Mouse (Mus musculus): ENCODE data around the gene Drg2.

The Drg2 gene

DNA sequence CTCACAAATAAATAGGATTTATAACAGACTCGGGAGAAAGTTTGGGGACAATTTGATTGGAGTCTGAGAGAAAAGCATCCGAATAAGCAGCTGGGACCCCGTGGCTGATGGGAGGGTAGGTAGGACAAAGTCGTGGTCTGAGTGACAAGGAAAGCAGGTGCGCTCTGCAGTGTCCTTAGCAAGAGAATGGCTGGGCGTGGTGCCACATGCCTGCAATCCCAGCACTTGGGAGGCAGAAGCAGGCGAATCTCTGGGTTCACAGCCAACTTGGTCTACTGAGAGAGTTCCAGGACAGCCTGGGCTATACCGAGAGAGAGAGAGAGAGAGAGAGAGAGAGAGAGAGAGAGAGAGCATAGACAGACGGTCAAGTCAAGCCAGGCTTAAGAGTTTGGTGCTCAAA is 16.4 kb downstream of the Drg2 start:
- no peak for DNase-seq (ENCODE audit: low spot score in 2 of 2)

DNA sequence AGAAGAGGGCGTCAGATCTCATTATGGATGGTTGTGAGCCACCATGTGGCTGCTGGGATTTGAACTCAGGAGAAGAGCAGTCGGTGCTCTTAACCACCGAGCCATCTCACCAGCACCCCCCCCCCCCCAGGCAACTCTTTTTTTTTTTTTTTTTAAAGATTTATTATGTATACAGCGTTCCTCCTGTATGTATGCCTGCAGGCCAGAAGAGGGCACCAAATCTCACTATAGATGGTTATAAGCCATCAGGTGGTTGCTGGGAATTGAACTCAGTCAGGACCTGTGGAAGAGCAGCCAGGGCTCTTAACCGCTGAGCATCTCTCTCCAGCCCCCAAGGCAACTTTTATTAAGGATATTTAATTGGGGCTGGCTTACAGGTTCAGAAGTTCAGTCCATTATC is 20.1 kb downstream of the Drg2 start:
- no peak for DNase-seq (ENCODE audit: low spot score in 2 of 2)

DNA sequence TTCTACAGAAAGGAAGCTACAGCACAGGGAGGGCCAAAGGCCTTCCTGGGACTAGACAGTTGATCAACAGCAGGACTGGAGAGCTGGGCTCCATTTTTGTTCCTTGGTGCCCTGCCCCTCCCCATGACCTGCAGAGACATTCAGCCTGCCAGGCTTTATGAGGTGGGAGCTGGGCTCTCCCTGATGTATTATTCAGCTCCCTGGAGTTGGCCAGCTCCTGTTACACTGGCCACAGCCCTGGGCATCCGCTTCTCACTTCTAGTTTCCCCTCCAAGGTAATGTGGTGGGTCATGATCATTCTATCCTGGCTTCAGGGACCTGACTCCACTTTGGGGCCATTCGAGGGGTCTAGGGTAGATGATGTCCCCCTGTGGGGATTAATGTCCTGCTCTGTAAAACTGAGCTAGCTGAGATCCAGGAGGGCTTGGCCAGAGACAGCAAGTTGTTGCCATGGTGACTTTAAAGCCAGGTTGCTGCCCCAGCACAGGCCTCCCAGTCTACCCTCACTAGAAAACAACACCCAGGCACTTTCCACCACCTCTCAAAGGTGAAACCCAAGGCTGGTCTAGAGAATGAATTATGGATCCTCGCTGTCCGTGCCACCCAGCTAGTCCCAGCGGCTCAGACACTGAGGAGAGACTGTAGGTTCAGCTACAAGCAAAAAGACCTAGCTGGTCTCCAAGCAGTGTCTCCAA is 21.4 kb downstream of the Drg2 start:
- DNase-seq (ENCODE audit: low spot score in 2 of 2) = no peak

DNA sequence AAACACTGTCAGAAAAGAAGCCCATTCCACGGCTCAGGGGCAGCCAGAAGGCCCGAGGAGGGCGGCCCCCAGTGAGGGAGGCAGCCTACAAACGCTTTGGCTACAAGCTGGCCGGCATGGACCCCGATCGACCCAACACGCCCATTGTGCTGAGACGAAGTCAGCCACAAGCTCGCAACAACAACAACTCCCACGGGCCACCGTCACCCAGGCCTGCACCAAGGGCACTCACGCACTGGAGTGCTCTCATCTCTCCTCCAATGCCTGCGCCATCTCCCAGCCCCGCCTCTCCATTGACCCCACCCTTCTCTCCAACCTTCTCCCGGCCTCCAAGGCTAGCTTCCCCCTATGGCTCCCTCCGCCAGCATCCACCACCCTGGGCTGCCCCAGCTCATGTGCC is 23.7 kb downstream of the Drg2 start:
- no peak for DNase-seq (ENCODE audit: low spot score in 2 of 2)

DNA sequence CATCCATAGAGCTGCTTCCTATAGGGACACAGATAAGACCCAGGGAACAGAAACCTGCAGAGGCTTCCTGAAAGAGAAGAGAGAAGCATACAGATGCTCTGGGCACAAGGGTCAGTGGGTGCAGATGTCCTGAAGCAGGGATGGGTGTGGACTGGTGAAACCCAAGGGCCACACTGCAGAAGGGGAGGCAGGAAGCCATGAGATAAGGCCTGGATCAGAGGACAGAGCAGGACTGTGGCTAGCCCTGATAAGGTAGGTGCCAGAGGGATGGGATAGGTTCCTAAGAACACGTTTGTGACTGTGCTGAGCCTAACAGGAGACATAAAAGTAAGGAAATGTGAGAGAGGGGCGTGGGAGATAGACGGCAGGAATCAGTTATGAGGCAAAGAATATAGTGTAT is 31.9 kb downstream of the Drg2 start:
- DNase-seq (ENCODE audit: low spot score in 2 of 2) = no peak

DNA sequence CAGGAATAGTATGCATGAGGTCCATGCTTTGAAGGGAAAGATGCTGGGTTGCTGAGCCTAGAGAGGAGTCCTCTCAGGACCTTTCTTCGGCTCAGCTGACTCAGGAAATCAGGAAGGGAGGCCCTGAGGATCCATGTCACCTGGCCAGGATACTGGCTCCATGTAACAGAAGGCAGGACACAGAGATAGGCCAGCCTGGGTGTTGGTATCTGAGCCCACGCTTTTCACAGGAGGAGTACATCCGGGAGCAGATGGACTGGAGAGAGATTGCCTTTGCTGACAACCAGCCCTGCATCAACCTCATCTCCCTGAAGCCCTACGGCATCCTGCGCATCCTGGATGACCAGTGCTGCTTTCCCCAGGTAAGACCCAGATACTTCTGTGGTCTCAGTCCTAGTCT is 38.3 kb downstream of the Drg2 start:
- DNase-seq (ENCODE audit: low spot score in 2 of 2) = no peak

DNA sequence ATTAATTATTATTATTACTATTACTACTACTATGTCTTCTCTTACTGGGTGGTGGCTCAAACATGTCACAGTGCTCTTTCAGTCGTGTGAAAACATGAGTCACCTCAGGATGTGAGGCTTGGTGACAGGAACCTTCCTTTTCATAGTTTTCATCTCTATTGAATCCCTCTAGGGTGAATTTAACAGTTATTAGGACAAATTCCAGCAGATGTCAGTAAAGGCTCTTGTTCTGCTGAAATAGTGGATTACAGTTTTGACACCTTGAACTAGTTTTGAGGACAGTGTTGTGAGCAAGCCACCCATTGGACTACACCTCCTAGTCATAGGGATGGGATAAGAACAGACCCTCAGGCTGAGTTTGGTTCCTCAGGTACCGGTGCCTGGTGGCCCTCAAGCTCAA is 41.3 kb downstream of the Drg2 start:
- DNase-seq (ENCODE audit: low spot score in 2 of 2) = no peak

DNA sequence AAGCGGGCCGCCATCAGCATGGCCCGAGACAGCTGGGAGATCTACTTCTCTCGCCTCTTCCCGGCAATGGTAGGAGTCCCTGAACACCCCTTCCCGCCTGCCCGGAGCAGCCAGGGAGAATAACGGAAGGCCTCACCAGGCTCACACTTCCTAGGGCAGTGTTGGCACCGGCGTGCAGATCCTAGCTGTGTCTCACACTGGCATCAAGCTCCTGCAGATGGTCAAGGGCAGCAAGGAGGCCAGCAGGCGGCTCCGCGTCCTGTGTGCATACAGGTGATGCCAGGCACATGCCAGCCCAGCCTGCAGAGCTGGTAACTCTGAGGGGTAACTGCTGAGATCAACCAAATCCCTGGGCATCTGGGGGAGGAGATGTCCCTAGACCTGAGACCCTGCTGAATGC is 52.9 kb downstream of the Drg2 start:
- no peak for DNase-seq (ENCODE audit: low spot score in 2 of 2)

DNA sequence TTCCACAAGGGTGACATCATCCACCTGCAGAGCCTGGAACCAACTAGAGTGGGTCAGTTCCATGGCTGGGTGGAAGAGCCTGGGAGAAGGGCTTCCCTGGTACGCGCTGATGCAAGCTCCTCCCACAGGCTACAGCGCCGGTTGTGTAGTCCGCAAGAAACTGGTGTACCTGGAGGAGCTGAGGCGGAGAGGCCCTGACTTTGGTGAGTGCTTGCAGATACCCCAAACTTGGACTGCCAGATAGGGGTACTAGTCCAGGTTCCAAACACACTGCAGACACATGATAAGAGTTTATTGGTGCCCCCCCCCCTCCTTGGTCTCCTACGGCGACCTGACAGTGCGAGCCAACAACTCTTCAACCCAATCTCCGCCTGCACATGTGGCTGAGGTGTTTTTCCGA is 54.6 kb downstream of the Drg2 start:
- DNase-seq (ENCODE audit: low spot score in 2 of 2) = no peak

DNA sequence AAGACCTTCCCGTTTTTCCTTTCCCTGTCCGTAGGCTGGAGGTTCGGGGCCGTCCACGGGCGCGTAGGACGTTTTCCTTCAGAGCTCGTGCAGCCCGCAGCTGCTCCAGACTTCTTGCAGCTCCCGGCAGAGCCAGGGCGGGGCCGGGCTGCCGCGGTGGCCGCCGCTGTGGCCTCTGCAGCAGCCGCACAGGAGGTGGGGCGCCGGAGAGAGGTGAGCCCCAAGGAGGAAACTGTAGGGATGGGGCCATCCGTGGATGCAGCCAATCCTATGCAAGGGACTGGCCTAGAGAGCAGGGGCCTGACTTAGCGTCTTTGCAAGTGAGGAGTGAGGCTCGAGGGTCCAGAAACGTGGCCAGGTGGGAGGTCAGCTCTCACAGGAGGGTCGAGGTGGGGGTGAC is 55.1 kb downstream of the Drg2 start:
- no peak for DNase-seq (ENCODE audit: low spot score in 2 of 2)

DNA sequence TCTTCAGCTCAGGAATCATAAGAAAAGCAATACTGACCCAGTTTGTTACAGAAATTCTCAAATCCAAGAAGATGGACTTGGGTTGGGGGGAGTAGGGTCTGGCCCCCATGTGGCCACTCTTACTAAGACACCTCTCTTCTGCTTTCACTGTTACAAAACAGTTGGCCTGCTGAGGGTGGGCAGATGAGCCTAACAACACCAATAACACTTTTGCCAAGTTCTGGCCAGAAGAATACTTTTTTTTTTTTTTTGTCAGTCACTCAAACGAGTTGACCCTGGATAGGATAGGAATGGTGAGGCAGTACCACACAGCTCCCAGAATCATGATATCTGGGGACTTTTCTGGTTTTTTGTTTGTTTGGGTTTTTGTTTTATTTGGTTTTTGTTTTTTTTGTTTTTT is 57.5 kb downstream of the Drg2 start:
- no peak for DNase-seq (ENCODE audit: low spot score in 2 of 2)

DNA sequence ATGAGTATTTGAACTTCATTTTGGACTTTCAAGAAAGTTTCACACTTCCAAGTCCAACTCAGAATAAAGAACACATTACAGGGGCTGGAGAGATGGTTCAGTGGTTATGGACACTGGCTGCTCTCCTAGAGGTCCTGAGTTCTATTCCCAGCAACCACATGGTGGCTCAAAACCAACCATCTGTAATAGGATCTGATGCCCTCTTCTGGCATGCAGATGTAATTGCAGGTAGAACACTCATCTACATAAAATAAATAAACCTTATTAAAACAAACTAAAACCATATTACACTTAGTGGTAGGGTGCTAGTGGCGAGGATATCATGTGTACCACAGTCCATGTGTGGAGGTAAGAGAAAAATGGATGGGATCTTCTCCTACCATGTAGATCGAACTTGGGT is 58.1 kb downstream of the Drg2 start:
- no peak for DNase-seq (ENCODE audit: low spot score in 2 of 2)

DNA sequence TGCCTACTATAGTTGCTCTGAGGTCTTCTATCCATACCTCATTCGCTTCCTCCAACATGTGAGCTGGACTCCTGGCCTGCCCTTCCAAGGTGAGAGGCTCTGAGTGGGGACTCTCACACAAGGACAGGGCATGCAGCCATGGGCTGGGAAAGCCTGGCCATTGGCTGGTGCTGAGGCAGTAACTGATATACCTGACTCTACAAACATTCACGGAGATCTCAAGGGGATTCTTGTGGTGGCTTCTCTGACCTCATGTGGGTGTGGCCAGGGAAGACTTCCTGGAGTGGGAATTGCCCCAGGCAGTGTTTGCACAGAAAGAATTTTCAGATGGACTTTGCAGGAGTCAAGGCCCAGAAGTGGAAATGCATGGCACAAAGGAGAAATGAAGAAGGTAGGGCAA is 60.5 kb downstream of the Drg2 start:
- DNase-seq (ENCODE audit: low spot score in 2 of 2) = no peak

DNA sequence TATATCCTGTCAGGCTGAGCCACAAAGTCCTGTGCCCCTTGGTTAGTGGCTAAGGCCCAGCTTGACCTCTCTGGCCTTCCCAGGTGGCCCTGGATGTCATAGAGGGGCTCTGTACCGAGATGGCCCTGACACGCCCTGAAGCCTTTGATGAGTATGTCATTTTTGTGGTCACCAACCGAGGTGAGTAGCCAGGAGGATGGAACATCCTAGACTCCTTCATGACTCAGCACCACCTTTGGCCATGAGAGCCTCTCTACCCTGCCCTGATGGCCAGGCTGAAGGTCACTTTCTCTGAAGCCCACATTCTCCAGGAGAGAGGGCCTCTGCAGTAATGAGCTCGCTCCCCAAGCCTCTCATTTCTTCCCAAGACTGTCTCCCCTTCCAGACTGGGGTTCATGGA is 63.9 kb downstream of the Drg2 start:
- DNase-seq (ENCODE audit: low spot score in 2 of 2) = no peak

Measured in urinary bladder, postnatal 4 days (tissue).